Mouse (Mus musculus) kidney, postnatal 4 days (tissue): ENCODE measurements around the gene Hnrnpm.
"Not testable (repeated sequence)": the region's sequence is repeated elsewhere in the genome, so short reads cannot be mapped to it uniquely, and the experiment has no call there.

Source experiments
- DNase-seq, 2 experiments: peaks; one replicate each; pipeline ENCODE4 v3.0.0; 2021; ENCODE audit warnings: mixed read lengths in 2 of 2

The Hnrnpm gene

DNA sequence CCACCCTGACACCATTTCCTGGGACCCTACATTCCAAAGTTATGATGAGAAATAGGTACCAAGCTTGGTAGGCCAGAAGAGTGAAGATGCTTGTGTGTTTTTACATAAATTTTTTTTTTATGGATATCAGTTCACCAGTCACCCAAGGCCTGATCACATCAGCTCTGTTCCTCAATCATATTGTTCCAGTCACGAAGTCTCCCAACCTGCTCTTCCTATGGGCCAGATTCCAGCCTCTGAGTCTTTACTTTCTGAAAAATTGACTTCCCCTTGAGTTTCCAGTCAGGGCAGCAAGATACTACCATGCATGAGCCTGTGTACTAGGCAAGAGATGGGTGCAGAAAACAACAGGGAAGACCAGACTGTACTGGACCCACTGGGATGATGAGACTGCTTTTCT, at the start of gene Hnrnpm:
TSS of gene Hnrnpm (minus strand) at position 101 of the 400 bp plus-strand sequence.
- DNase-seq, result no peak

DNA sequence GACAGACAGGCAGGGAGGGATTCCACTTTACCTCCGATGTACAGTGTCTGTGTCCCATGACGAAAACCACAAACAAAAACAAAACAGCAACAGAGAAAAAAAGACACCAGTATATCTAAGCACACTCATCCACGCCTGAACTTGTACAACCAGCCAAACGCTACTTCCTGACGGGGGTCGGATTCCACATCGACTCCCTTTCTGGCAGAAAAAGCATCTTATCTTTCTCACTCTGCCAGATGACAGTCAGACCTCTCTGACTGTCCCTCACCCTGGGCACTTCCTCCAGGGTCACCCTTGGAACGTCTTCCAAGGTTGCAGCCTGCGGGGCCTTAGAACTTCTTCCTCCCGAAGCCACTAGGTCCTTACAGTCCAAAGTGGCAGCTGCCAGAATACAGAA, 46.9 kb upstream of the Hnrnpm start:
- not testable (repeated sequence) for DNase-seq

GRCm38 (mm10) chr17:33732556-33733083, 46.0 kb upstream of the Hnrnpm start:
- peak in 1 of 2 experiments; percentile 31 for DNase-seq

DNA sequence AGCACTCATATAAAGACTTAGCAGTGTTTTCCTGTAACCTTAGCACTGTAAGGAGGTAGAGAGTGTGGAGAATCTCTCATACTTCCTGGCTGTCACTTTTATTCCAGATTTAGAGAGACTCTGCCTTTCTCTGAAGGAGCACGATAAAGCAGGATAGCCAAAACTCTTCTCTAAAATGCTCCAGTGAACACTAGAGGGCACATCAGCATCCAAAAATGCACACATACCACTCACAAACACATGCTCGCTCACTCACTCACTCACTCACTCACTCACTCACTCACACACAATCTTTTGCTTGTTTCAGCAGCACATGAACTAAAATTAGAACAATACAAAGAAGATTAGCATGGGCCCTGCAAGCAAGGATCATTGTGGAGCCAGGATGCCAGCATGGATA, 42.6 kb upstream of the Hnrnpm start:
- DNase-seq, result no peak

DNA sequence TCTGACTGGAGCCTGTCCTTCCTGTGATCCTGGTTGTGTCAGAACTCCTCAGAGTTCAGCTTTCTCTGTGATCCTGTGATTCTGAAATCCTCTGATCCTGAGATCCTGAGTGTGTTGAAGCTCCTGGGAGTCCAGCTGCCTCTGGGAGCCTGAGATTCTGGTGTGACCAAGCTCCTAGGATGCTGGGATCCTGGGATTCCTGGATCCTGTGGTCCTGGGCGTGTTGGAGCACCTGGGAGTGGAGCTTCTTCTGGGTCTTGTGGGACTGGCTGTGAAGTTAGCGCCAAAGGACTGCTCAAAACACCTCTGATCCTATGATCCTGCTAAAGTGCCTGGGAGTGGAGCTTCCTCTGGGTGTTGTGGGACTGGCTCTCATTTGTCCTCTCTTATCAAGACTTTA, 41.7 kb upstream of the Hnrnpm start:
- DNase-seq, result no peak

- DNase-seq, result no peak
Observed at GRCm38 (mm10) chr17:33719736-33720378, 33.2 kb upstream of the Hnrnpm start.

DNA sequence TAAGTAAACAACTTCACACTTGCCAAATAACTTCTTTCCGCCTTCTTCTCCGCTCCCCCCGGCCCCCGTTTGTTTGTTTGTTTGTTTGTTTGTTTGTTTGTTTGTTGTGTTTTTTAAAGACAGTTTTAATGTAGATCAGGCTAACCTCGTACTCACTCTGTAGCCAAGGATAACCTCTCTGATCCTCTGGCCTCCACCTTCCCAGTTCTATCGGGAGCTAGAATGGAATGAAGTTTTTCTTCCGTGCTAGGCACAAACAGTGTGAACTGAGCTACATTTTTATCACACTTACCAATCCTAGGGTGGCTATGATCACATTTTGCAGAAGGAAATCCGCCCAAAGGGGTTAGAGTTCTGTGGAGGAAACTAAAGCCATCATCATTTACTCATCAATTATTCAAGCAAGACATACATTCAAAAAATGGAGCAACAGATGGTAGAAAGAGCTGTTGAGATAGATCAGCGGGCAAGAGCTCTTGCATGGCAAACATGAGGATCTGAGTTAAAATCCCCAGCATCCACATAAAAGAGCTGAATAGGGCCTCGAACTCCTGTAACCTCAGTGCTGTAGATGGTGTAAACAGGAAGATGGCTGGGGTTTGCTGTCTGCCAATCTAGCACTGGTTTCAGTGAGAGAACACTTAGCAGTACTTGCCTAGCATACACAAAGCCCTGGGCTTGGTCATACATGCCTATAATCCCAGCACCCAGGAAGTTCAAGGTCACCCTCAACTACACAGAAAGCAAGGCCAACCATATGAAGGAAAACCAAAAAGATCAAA, 32.5 kb upstream of the Hnrnpm start:
- no peak for DNase-seq

GRCm38 (mm10) chr17:33718384-33718881, 31.8 kb upstream of the Hnrnpm start, which contains the start of gene March2:
March2 (minus strand) TSS chr17:33718670.
- peak; percentile 99 for DNase-seq

- no peak for DNase-seq
Observed at GRCm38 (mm10) chr17:33717982-33718381, 31.3 kb upstream of the Hnrnpm start.

- no peak for DNase-seq
Observed at GRCm38 (mm10) chr17:33717246-33717645, 30.6 kb upstream of the Hnrnpm start.

GRCm38 (mm10) chr17:33714779-33715178, 28.1 kb upstream of the Hnrnpm start:
- no peak for DNase-seq

- DNase-seq, result no peak
Observed at GRCm38 (mm10) chr17:33713271-33713670, 26.6 kb upstream of the Hnrnpm start.

GRCm38 (mm10) chr17:33709834-33710233, 23.2 kb upstream of the Hnrnpm start:
- no peak for DNase-seq

GRCm38 (mm10) chr17:33703091-33703490, 16.4 kb upstream of the Hnrnpm start:
- no peak for DNase-seq

- no peak for DNase-seq
Observed at GRCm38 (mm10) chr17:33702178-33702577, 15.5 kb upstream of the Hnrnpm start.

- no peak for DNase-seq
Observed at GRCm38 (mm10) chr17:33695471-33695870, 8.8 kb upstream of the Hnrnpm start.

DNA sequence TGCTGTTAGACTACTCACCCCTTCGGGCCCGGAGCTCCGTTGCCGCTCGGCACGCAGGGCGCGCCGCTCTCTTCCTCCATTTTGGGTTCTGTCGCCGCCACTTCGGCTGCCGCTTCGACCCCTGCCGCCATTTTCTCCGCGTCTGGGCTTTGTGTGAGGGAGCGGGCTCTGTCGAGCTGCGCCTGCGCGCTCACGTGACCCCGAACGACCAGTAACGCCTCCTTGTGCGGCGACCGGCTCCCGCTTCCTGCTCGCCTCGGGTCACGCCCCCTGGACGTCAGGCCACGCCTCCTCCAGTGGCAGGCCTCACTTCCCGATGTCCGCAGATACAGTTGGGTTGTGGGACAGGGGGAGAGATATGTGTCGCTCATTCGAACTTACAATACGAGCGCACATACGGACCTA, 1.4 kb downstream of the Hnrnpm start:
- DNase-seq, result peak; percentile 100

GRCm38 (mm10) chr17:33684671-33685231, 1.9 kb downstream of the Hnrnpm start:
- peak; percentile 80 to 87 for DNase-seq

GRCm38 (mm10) chr17:33681767-33682166, 4.9 kb downstream of the Hnrnpm start:
- DNase-seq, result no peak

DNA sequence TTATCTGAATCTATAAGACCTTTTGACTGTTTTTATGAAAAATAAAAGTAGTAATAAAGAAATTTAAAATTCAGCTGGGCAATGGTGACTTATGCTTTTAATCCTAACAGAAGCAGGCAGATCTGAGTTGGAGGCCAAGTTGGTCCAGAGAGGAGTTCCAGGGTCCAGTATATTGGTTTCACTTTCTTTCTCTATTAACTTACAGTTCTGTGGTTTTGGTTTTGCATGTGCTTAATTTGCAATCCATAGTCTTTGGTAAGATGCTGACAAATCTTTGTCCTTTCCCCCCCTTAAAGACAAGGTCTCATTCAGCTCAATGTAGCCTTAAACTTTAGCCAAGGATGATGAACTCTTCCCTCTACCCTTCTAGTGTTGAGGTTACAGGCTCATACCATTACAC, 7.9 kb downstream of the Hnrnpm start:
- DNase-seq, result no peak

GRCm38 (mm10) chr17:33676086-33676485, 10.6 kb downstream of the Hnrnpm start:
- DNase-seq, result no peak

GRCm38 (mm10) chr17:33675452-33675851, 11.2 kb downstream of the Hnrnpm start:
- DNase-seq, result peak in 1 of 2 experiments; percentile 19

DNA sequence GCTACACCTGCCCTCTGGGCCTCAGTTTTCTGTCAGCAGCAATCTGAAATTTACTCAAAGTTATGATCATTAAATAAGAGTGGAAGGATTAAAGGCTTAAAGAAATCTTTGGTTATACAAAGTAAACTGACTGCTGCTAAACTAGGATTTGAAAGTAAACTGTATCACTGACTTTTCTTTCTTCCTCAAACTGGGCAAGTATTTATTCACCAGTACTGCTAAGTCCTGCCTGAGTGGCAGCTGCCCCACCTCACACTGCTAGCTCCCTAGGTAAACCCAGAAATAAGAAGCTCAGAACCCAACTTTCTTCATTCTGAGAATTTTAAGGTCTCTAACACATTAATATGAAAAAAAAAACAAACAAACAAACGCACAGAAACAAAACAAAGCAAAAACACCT, 12.8 kb downstream of the Hnrnpm start:
- no peak for DNase-seq
